Mouse (Mus musculus): Measurements from ENCODE around the gene Hoxa4.

Gene Hoxa4

DNA sequence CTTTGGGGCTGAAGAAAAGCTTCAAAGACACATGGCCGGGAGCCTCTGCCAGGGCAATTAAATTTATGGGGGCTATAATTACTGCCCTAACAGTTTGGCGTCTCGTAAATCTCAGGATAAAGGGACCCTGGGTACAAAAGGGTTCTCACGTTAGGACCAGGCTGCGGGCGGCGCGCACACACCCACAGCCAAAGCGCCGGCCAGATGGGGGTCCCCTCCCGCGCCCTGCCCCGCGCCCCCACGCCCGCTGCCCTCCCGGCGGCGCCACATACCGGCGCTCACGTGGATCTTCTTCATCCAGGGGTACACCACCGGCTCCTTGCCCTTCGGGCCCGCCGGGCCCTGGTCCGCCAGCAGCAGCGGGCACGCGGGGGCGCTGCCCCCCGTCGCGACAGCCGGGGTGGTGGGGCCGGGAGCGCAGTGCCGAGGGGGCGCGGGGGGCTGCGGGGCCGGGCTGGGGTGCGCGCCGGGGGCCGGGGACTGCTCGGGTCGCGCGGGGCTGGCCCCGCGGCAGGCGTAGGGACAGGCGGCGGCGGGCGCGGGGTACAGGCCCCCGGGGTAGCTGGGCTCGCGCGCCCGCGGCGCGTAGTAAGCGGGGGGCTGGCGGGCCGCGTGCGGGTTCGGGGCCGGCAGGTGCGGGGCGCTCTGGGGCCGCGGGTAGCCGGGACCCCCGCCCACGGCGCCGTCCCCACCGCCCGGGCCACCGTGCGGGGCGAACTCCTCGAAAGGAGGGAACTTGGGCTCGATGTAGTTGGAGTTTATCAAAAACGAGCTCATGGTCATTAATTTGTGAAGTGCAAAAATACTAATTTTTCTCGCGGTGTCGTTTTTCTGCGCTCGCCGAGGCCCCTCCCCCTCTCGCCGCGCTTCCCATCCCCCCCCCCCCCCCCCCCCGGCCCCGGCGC, at the start of gene Hoxa4:
Gene Hoxa4 (minus strand): TSS at position 848 of the 905 bp plus-strand sequence.
- no peak for DNase-seq (ENCODE audit: low read depth, low spot score)

DNA sequence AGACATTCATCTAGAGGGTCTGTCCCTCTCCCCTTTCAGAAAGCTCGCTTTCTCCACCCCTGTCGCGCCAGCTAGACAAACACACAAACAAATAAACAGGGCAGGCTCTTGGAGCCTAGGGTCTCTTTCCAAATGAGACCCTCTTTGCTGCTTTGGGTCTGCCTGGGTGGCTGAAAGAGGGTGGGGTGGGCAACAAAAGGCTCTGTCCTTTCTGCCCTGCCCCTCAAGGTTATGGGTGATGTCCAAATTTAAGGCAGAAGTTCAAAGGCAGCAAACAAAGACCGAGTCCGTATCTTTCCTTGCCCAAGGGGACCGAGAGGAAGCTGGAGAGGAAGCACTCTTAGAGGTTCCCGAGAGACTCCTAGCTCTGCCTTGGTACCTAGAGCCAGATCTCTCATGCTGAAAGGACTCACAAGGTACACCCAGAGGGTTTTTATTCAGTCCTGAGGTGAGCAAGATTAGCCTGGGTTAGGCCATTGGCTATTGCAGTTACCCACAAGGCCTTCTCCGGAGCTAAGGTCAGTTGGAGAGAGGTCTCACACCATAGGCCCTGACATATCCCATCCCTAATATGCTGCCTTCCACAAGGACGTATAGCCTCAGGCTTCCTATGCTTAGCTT, 49.6 kb upstream of the Hoxa4 start:
- DNase-seq (ENCODE audit: low read depth, low spot score): no peak

DNA sequence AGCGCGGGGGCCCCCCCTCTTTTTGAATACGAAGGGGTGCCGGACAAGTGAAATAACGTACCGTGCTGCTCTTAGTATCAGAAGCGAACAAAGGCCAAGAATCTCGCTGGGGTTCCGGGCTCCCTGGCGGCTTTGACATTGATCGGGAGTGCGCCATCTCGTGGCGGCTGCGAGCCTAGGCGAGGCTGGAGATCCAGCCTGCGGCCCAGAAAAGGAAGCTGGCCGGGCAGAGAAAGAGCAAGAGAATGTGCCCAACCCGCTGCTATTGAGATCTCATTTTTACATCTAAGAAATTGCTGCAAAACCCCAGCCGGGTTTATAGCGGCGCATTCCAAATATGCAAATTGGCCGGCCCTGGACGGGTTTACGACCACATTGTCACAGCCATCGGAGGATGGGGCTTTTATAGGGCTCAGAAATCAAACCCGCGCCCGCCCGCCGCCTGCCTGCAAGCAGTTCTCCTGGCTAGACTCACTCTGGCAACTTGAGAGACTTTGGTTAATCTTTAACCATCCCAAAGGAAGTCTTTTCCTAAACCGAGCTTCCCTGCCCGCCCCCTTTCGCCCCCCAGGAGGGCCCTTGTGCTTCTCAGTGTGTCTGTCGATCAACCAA, 48.9 kb upstream of the Hoxa4 start, which contains the start of gene Hoxa10:
Gene Hoxa10 (minus strand): TSS at position 466 of the 612 bp plus-strand sequence.
- peak; percentile 90 for DNase-seq (ENCODE audit: low read depth, low spot score)

GRCm38 (mm10) chr6:52239625-52240388, 48.3 kb upstream of the Hoxa4 start:
- DNase-seq (ENCODE audit: low read depth, low spot score): no peak

DNA sequence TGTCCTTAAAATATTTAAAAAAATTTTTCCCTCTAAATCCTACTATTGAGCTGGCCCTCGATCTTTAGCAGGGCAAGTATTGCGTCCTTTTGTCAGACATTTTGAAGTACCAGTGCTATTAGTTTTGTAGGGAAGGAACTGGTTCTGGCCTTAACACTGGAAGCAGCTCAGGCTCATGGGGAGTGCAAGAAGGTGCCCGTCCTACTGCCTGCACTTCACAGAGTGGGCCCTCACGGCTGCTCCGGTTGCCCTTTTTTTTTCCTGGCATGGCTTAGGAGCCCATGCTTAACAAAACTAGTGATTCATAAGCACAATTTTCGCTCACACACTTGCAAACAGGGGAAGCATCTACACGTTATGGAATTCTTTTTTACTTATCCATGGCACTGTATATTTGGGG, 47.4 kb upstream of the Hoxa4 start:
- DNase-seq (ENCODE audit: low read depth, low spot score): no peak

DNA sequence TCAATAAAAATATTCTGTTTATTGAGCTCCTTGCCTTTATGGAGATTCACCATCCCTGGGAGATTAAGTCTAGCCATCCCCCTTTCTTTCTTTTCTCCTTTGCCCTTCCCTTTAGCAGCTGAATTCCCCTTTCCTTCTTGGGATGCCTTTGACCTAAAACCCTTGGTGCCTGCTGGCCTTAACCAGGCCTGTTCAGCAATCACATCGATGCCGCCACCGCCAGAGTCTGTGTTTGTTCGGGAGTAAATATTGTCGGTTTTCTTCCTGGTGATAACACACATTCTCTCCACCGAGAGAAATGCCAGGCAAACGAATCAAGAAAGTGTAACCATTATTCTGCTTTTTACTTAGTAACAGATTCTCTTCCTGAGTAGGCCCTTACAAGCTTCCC, 46.6 kb upstream of the Hoxa4 start:
- DNase-seq (ENCODE audit: low read depth, low spot score): no peak

DNA sequence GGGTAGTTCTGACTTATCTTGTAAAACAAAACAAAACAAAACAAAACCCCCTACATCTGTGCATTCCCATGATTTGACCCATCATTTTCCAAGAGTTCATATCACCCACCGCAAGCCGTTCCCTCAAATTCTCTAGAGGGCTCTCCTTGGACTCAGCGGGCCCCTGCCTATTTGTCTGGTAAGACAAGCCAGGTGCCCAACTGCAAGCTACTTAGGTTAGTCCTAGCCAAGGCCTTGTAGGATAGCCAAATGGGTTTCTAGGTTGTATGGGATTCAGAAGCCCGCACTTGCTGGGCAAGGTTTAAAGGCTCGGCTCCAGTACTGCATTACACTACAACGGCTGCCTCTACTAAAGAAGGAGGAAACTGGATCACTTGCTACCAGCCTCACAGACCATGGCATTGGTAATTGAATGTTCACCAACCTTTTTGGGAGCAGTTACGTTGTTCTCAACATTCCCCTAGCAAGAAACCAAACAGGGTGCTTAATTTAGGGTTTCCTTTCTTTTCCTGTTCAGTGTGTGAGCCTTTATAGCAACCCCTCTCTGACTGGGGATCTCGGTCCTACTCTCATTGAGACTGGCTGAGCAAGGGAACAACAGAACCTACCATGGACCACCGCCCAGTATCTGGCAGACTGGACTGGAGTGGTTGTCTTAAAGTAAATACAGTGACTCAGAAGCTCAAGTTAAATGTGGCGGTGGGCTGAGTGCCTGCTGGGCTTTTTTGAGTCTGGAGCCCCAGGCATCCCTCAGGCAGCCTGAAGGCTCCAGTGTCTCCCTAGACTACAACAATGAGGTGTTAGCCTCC, 46.0 kb upstream of the Hoxa4 start:
- no peak for DNase-seq (ENCODE audit: low read depth, low spot score)

- no peak for DNase-seq (ENCODE audit: low read depth, low spot score)
Measured at GRCm38 (mm10) chr6:52236806-52237205, 45.3 kb upstream of the Hoxa4 start.

GRCm38 (mm10) chr6:52235866-52236265, 44.3 kb upstream of the Hoxa4 start:
- no peak for DNase-seq (ENCODE audit: low read depth, low spot score)

DNA sequence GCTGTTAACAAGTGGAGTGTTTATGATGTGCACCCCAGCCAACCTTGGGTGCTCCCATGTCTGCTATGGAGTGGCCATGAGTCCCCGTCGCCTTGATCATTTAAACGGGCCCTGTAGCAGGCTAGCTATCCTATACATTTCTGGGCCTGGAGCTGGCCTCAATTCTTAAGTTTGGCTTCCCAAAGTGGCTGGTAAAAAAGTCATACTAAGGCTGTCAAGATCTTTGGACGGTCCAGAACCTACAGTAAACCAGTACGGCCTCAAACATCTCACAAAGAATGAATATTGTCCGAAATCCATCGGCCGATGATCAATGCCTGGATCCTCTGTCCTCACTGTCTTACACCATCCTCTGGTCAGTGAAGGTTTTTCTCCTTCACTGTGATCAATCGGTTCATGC, 43.7 kb upstream of the Hoxa4 start:
- DNase-seq (ENCODE audit: low read depth, low spot score): no peak

DNA sequence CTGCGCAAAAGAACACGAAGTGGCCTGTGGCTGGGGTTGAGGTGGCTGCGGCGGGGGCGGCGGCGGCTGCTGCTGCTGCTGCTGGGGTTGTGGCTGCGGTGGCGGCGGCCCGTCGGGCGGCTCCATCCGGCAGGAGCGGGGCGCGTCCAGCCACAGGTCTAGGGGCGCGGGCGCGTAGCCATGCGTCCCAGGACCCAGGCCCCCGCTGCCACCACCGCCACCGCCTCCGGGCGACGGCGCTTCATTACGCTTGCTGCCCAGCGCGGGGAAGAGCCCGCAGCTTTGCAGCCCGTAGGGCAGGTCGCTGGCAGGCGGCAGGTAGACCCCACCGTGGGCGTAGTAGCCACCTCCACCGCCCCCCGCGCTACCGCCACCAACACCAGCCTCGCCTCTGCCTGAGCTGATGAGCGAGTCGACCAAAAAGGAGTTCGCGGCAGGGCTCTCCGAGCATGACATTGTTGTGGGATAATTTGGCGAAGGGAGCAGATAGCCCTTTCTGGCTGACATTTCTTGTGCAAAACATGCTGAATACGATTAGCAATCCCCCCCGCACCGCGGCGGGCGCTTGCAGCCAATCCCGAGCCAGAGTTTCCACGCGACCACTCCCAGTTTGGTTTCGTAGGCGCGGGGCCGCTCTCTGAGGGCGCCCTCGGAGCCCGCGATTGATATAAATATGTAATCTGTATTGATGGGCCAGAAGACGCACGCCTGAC, 43.0 kb upstream of the Hoxa4 start:
- no peak for DNase-seq (ENCODE audit: low read depth, low spot score)

DNA sequence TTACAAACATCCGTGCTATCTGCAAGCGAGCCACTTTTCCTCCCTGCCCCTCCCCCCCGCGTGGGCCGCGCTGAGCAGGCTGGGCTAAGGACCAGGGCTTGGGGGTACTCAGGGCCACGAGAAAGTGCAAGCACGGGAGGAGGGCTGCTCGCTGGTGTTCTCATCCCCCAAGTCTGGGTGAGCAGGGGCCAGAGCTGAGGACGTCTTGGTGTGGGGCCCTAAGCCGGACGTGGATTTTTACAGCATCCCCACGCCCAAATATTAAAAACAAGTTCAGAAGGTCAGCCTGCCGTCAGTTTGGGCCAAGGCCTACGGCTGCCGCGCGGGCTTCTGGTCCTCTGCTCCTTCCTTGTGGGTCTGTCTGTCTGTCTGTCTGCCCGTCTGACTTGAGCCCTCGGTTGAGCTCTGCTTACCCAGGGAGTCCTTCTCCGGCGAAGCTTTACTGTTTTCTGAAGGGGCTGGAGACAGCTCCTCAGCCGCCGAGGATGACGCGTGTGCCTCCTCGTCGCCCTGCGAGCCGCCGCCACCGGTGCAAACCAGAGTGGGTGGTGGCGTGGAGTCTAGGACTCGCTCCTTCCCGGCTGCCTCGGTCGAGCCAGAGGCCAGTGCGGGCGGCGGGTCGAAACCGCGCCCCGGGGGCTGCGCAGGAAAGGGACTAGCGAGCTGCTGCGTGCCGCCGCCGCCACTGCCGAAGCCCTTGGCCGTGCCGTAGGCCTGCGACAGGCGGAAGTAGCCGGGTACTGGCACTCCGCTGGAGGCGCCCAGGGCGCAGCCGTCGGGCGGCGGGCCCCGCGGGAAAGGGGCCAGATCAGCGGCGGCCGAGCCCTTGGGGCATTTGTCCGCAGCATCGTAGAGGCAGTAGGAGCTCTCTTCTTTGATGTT, 42.2 kb upstream of the Hoxa4 start:
- peak; percentile 51 for DNase-seq (ENCODE audit: low read depth, low spot score)

DNA sequence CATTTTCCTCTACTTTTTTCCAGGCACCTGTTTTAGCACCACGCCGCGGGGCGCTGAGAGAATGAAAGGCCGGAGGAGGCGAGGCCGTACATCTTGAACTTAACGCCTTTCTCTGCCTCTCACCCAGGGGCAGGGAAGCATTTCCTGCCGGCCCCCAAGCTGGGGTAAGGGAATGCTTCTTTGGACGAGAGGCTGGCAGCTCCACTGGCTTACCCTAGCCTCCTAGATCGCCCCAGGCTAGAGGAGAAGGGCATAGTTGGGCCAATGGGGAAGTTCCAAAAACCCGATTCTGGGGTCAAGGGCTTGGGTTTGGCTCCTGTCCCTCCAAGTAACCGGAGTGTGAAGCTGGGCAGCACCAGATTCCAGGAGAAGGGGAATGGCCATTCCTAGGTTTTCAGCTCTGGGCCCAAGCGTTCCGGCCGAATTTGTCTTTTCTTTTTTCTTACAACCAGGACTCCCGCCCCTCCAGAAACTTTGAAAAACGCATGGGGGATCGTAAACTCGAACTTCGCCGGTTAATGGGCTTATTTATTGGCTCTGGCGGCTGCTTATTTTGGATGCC, 41.5 kb upstream of the Hoxa4 start:
- DNase-seq (ENCODE audit: low read depth, low spot score): no peak

GRCm38 (mm10) chr6:52232568-52232965, 41.0 kb upstream of the Hoxa4 start:
- peak; percentile 43 for DNase-seq (ENCODE audit: low read depth, low spot score)

GRCm38 (mm10) chr6:52231885-52232567, 40.5 kb upstream of the Hoxa4 start:
- DNase-seq (ENCODE audit: low read depth, low spot score): no peak

DNA sequence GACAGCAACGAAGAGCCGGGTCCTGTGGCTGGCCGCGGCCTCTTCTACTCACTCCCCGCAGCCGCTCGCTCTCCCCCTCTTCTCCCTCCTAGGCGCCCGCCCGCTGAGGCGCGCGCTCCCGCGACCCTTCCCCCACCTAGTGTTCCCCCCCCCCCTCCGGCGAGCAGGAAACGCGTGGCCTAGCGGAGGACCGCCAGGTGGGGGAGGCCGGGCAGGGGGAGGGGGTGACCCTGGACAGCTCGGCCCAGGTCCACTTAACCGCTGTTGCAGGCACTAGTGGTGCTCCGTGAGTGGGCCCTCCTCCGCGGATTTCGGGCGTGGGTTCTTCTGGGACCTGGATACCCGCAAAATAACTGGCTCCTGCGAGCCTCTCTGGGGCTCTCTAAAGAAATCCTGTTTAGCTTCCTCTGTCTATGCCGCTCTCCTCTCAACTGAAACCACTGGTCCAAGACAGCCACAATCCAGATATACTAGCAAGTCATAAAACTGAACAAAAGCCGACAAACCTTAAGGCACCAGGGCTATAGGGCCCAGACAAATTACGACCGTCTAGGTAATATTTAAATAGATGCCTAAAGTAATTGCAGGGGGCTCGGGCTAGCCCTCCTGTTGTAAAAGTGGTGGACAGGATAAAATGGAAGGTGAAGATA, 39.1 kb upstream of the Hoxa4 start, which contains the start of gene Hoxa9:
Gene Hoxa9 (minus strand): TSS at position 574 of the 650 bp plus-strand sequence.
- no peak for DNase-seq (ENCODE audit: low read depth, low spot score)

- DNase-seq (ENCODE audit: low read depth, low spot score): peak; percentile 42
Measured at GRCm38 (mm10) chr6:52229558-52230416, 38.2 kb upstream of the Hoxa4 start.
